Mouse (Mus musculus) layer of hippocampus, adult 8-10 months (tissue): ENCODE results near the gene Rab22a. TPM values are rescaled to one million over a fixed set of nuclear protein-coding genes. Genes with fewer than 3 reads are reported as not detected.
A peak's percentile ranks its signal among the peaks of the same experiment; 100 is the strongest.
"Not testable (repeated sequence)": the region's sequence is repeated elsewhere in the genome, so short reads cannot be mapped to it uniquely, and the experiment has no call there.

ENCODE experiments used
- DNase-seq, 2 experiments: peaks; one replicate each; pipeline ENCODE4 v3.0.0; 2022; ENCODE audit warnings: low spot score in 2 of 2
- total RNA-seq, 4 experiments: library from RNA; stranded (reverse); gene quantifications; 2 replicates each; pipeline ENCODE4 v1.2.4; 2022

The Rab22a gene
- total RNA-seq = 10 to 100 TPM; 23.9 to 31.0 (median 26.3) TPM

DNA sequence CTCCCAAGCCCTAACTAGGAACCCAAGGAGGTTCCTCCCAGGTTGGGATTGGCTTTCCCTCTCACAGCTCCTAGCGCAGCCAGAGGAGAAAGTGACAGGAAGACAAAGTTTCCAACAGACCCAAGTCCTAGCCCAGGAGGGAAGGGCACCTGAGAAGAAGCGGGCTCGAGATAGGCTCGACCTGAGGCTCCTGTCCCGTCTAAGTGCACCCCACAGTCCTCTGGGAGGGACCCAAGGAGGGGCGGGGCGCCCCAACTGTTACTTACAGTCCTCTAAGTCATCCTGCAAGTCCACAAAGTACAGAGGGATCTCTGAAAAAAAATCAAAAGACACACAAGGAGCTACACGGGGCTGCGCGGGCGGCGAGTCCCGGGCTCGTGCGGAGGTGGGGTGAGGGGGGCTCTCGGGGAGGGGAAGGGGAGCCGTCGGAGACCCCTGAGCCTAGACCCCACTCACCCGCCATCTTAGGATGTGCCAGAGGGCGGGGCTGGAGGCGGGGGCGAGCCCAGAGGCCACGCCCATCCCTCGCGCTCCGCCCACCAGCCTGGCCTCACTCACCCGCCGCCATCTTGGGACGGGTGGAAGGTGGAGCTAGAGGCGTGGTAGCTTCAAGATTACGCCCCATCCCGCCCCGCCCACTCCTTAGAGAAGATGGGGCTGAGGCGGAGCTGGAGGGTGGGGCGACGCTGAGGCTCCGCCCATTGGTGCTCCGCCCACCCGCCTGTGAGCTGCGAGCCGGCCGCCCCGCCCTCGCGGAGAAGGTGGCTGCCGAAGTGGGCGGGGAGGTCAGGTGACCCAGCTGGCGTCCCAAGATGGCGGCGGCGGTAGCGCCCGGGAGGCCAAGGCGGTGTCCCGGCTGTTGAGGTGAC lies at the start of gene Rab22a:
TSS of gene Rab22a (plus strand) at position 704 of the 869 bp plus-strand sequence.
- DNase-seq = peak; percentile 95 to 97

DNA sequence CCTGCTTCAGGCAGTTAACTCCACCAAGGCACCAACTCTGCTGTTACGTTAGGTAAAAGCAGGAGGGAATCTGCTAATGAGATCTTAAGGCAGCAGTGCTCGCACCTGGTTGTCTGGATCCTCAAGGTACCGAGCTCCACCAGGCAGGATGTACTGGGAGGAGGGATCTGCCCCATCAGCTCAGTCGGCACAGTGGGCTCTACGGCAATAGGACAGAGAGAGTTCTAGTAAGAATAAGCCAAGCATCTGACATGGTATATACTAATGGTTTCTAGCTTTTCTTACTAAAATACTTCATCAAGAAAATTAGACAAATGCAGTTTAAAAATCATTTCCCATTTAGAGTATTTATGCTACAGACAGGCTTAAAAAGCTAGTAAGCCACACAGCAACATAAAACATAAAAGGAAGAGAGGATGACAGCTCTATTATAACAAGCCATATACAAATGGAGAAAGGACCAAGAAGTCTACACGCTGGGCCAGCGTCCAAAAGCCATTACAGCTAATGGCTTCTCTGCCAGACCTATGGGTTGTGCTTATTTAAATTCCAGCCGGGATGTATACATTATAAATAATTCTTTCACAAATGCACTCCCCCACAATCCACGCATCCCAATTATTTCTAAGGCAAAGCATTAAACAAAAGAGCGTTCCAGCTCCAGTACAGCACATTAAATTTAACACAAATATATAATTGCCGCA lies 44.0 kb upstream of the Rab22a start:
- DNase-seq = no peak

DNA sequence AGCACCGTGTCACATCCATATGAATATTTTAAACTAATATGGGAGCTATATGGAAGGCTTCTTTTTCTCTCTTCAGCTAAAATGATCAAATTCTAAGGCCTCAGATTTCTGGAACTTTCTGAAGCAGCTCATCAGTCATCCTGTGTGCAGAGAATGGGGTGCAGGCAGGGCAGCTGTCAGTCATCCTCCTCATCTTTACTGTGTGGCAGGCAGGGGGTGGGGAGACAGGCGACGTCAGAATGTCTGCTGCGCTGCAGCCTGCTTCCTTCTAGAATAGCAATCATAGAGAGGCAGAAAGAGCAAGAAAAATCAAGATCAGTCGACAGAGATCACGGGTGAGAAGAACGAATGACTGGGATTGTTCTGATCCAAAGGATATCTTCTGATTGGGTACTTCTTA lies 43.4 kb upstream of the Rab22a start:
- no peak for DNase-seq

DNA sequence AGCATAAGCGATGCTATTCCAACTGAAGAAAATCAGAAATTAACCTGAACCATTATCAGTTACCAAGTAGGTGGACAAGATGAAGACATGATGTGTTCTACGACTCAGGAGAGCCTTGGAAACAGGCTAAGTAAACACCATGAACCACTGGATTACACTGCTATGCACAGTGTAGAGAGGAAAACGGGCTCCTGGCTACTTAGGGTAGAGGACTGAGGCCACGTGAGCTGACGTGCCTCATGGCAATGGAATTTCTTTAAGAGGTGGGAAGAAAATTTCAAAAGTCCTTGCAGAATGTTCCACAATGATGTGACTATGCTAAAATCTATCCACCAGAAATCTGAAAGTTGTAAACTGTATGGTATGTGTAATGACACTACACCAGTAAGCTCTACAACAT lies 40.4 kb upstream of the Rab22a start:
- DNase-seq = no peak

DNA sequence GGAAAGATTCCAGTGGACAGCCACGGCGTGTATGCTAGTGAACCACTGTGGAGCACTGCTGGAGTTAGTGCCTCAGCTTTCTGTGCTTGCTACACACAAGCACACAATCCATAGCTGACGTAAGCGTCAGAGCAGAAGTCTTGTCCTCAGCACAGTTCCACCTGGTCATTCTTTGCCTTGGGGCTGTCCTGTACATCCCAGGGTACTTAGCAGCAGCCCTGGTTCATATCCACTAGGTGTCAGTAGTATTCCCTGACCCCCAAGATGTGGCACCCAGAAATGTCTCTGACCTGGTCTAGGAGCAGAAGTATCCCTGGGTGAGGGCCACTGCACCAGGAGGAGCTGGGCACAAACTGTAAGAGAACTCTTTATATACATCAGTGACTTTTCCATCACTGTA lies 38.9 kb upstream of the Rab22a start:
- DNase-seq = no peak

- no peak for DNase-seq
These were observed 37.4 kb upstream of the Rab22a start for GRCm38 (mm10) chr2:173622173-173622601.

DNA sequence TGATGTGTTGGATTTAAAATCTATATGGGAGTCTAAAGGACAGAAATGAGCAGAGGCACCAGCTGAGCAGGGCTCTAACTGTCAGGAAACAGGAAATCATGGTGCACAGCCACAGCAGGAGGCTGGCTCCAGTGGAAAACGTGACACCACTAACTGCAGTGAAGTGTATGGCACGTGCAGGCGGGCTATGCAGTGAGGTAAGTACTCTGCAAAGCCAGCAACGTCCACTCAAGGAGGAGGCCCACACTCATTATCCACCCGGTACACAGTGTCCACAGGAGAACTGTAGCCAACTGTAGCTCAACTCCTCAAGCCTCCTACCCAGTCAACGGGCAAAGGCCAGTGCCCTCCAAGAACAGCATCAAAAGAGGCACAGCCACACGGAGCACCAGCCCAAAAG lies 34.9 kb upstream of the Rab22a start:
- DNase-seq = no peak

DNA sequence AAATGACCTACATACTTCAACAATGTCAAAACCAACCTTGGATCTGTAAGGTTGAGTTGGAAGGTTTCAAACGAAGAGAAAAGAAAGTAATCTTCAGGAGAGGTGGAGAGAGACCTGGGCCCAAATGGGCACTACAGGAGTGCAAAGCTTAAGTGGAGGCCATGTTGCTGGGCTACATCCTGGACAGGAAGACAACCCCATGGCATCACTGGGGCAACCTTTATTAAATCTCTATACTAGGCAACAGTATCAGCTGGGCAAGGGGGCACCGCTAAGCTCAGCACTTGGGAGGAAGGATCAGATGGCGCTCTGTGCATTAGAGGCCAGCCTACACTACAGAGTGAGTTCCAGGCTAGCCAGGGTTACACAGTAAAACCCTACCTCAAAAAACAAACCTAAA lies 33.8 kb upstream of the Rab22a start:
- DNase-seq = no peak

- not testable (repeated sequence) for DNase-seq
These were observed 25.5 kb upstream of the Rab22a start for GRCm38 (mm10) chr2:173634106-173634505.

- DNase-seq = no peak
These were observed 18.2 kb upstream of the Rab22a start for GRCm38 (mm10) chr2:173641370-173641769.

- DNase-seq = no peak
These were observed 17.1 kb upstream of the Rab22a start for GRCm38 (mm10) chr2:173642262-173642999.

GRCm38 (mm10) chr2:173647197-173647911 lies 12.2 kb upstream of the Rab22a start:
- DNase-seq = no peak

GRCm38 (mm10) chr2:173649762-173650161 lies 9.8 kb upstream of the Rab22a start:
- no peak for DNase-seq

GRCm38 (mm10) chr2:173653526-173653925 lies 6.0 kb upstream of the Rab22a start:
- no peak for DNase-seq

GRCm38 (mm10) chr2:173657736-173658135 lies 1.8 kb upstream of the Rab22a start:
- no peak for DNase-seq

DNA sequence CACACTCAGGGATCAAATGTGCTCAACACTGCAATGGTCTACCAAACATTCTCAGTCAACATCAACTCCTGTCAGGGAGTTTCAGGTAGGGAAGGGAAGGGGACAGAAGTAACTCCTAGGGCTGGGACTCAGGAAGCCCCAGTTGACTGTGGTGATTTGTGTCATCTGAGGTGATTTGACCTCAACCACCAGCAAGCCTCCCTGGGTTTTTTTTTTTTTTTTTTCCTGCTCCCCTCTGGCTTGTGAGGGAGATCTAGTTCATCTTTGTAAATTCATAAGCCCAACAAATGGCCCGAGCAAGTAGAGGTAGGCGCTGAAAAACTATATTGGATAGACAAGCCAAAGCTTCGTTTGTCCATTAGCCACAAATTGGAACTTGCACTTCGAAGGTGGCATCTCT lies 1.0 kb upstream of the Rab22a start:
- no peak for DNase-seq

- no peak for DNase-seq
These were observed 545 bp downstream of the Rab22a start for GRCm38 (mm10) chr2:173659926-173660684.

GRCm38 (mm10) chr2:173662255-173662950 lies 2.8 kb downstream of the Rab22a start:
- no peak for DNase-seq

DNA sequence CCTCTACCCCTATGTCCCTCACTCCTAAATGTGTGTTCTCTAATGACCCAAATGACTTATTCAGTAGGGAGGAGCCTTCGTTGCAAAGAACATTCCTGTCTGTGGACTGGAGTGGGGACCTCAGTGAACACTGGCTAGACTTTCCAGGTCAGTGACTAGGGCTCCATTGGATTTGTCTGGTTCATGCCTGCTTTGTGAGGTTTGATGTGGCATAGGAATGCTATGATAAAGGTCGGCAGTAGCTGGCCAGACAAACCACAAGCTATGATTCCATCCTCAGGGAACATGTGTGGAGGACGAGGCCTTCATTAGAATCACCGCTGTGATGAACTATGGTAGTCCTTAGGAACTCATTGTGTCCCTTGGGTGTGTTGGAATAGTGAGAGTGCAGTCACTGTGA lies 5.2 kb downstream of the Rab22a start:
- no peak for DNase-seq

DNA sequence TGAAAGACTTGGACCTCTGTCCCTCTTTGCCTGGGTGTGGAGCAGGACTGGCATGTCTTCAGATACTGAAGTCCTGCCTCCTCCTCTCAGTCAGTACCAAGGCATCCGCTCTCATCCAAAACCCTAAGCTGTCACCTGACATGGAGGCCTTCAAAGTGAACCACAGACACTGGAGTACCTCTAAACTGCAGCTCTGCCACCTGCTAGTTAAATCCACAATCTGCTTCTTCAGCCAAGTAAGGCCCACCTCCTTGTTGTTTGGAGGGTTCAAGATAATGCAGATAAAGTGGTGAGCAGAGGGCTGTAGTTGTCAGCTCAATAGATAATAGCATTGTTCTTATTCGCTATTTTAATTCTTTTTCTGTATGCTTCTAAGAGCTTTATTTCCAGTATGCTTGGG lies 5.7 kb downstream of the Rab22a start:
- no peak for DNase-seq
